In genomic region chr17:45557246-45557824, GRCm38 (mm10) we compare ENCODE assay signal across 9 mouse cellular contexts. TPM values are rescaled to one million over a fixed set of nuclear protein-coding genes. Genes with fewer than 3 reads are reported as not detected.
A peak's percentile ranks its signal among the peaks of the same experiment; 100 is the strongest.
DNase-seq lines count a peak whose midpoint lies in the region; ATAC-seq lines count a peak whose summit lies in the region.
"Had no signal": no experiment of that assay in that cellular context is flagged by ENCODE, and none has a peak within 500 bp of the region (broad histone marks: within the 10 kb centered on the region; RNA-seq: fewer than 3 reads in every experiment).

No protein-coding gene starts in this region.

- H3K9me3 ChIP-seq in heart, embryonic 13.5 days: no peaks in the 10 kb centered on the region
- H3K9me3 ChIP-seq in embryonic facial prominence, embryonic 10.5 days: no peaks in the 10 kb centered on the region
- H3K9me3 ChIP-seq in liver, embryonic 15.5 days (replicated peaks): no peaks in the 10 kb centered on the region
- H3K9me3 ChIP-seq in forebrain, embryonic 15.5 days: no peaks in the 10 kb centered on the region

- 63% methylated on average over 7 of the region's 7 CpGs for WGBS in heart, embryonic 13.5 days
- 53% methylated on average over 7 of the region's 7 CpGs for WGBS in embryonic facial prominence, embryonic 10.5 days
- 43% methylated on average over 7 of the region's 7 CpGs for WGBS in liver, embryonic 15.5 days (ENCODE audit: insufficient replicate concordance)
- 69% methylated on average over 7 of the region's 7 CpGs for WGBS in forebrain, embryonic 15.5 days

- no peak for DNase-seq in heart, postnatal 36 days
- peak; percentile 44 for DNase-seq in 3T3-L1 (ENCODE audit: low read depth, low spot score)
- DNase-seq in embryonic facial prominence, embryonic 10.5 days (ENCODE audit: low spot score): no peak
- DNase-seq in frontal cortex, adult 2 months (ENCODE audit: extremely low spot score in 1 of 2, low spot score in 1 of 2): no peak
- no peak for DNase-seq in urinary bladder, postnatal 25 days (ENCODE audit: low spot score)
- DNase-seq: kidney, postnatal 14 days had no signal

- 0 out of 2 replicates have a peak overlapping the region, but pooled peaks have one; percentile 47 for H3K9ac ChIP-seq in heart, embryonic 13.5 days
- no peak overlapping the region for H3K9ac ChIP-seq in liver, embryonic 15.5 days
- no peak overlapping the region for H3K9ac ChIP-seq in forebrain, embryonic 15.5 days (replicated peaks)

- peaks cover 54% of the 10 kb centered on the region for H3K27me3 ChIP-seq in heart, embryonic 13.5 days (replicated peaks)
- H3K27me3 ChIP-seq in embryonic facial prominence, embryonic 10.5 days (replicated peaks; ENCODE audit: low read depth, poor library complexity, severe bottlenecking): peaks cover 37% of the 10 kb centered on the region
- H3K27me3 ChIP-seq in liver, embryonic 15.5 days: peaks cover 56% of the 10 kb centered on the region
- H3K27me3 ChIP-seq in forebrain, embryonic 15.5 days: 0 out of 2 replicates have a peak, but pooled peaks cover 2% of the 10 kb centered on the region

- H3K27ac ChIP-seq in heart, embryonic 13.5 days (replicated peaks): no peak overlapping the region
- no peak overlapping the region for H3K27ac ChIP-seq in embryonic facial prominence, embryonic 10.5 days (replicated peaks)
- H3K27ac ChIP-seq in liver, embryonic 15.5 days (replicated peaks): 0 out of 2 replicates have a peak overlapping the region, but pooled peaks have one; percentile 9
- H3K27ac ChIP-seq in forebrain, embryonic 15.5 days (replicated peaks): no peak overlapping the region

- no peak for ATAC-seq in heart, embryonic 13.5 days (ENCODE audit: extremely low read depth, insufficient number of reproducible peaks, low FRiP score, low TSS enrichment)
- ATAC-seq in liver, embryonic 15.5 days (ENCODE audit: insufficient read depth): no peak
- ATAC-seq in forebrain, embryonic 15.5 days (replicated peaks): no peak

- intact Hi-C loops in heart, postnatal 36 days (cut with DNase I): no loop called here

- no peaks in the 10 kb centered on the region for H3K36me3 ChIP-seq in heart, embryonic 13.5 days
- peaks cover 4% of the 10 kb centered on the region; the same call in 1 of the 2 replicates for H3K36me3 ChIP-seq in embryonic facial prominence, embryonic 10.5 days (replicated peaks)
- no peaks in the 10 kb centered on the region for H3K36me3 ChIP-seq in liver, embryonic 15.5 days (replicated peaks)
- no peaks in the 10 kb centered on the region for H3K36me3 ChIP-seq in forebrain, embryonic 15.5 days

- peaks cover 25% of the 10 kb centered on the region for H3K4me1 ChIP-seq in heart, embryonic 13.5 days
- peaks cover 43% of the 10 kb centered on the region for H3K4me1 ChIP-seq in embryonic facial prominence, embryonic 10.5 days
- H3K4me1 ChIP-seq in liver, embryonic 15.5 days (replicated peaks): peaks cover 34% of the 10 kb centered on the region
- peaks cover 8% of the 10 kb centered on the region for H3K4me1 ChIP-seq in forebrain, embryonic 15.5 days

- peak overlapping the region; percentile 78 for H3K4me2 ChIP-seq in heart, embryonic 13.5 days
- peak overlapping the region; percentile 91 for H3K4me2 ChIP-seq in liver, embryonic 15.5 days
- no peak overlapping the region for H3K4me2 ChIP-seq in forebrain, embryonic 15.5 days (replicated peaks)

- peak overlapping the region; percentile 70; the same call in 1 of the 2 replicates for H3K4me3 ChIP-seq in heart, embryonic 13.5 days
- H3K4me3 ChIP-seq in embryonic facial prominence, embryonic 10.5 days: peak overlapping the region; percentile 79; the same call in 1 of the 2 replicates
- H3K4me3 ChIP-seq in liver, embryonic 15.5 days (replicated peaks): peak overlapping the region; percentile 62
- H3K4me3 ChIP-seq in forebrain, embryonic 15.5 days: no peak overlapping the region

RNA-seq across cellular contexts. Expression of gene Nfkbie, which starts 1.8 kb away (rescaled TPM):
- 2.7 TPM in 2 replicates for polyA plus RNA-seq in heart, embryonic 13.5 days (2015; fragmentation: Nextera tagmentation; extraction: Ambion mirVana)
- 1 to 10 TPM; 1.4 to 1.5 TPM for total RNA-seq in heart, postnatal 36 days (2021)
- polyA plus RNA-seq in embryonic facial prominence, embryonic 10.5 days (2016; fragmentation: Nextera tagmentation; extraction: Ambion mirVana): 6.6 and 7.1 TPM in 2 replicates
- 1.2 and 1.6 TPM in 2 replicates for polyA plus RNA-seq in liver, embryonic 15.5 days (2015; fragmentation: Nextera tagmentation; extraction: Ambion mirVana)
- 1.8 and 2.0 TPM in 2 replicates for polyA plus RNA-seq in frontal cortex, adult 2 months (2012; rRNA removed)
- polyA plus RNA-seq in forebrain, embryonic 15.5 days (2015; fragmentation: Nextera tagmentation; extraction: Ambion mirVana): 4.2 and 4.6 TPM in 2 replicates

RNA-seq across cellular contexts. Expression of gene Slc35b2, which starts 6.3 kb away (rescaled TPM):
- polyA plus RNA-seq in heart, embryonic 13.5 days (2015; fragmentation: Nextera tagmentation; extraction: Ambion mirVana): 91.8 and 94.9 TPM in 2 replicates
- total RNA-seq in heart, postnatal 36 days (2021): 10 to 100 TPM; 27.6 to 32.7 TPM
- polyA plus RNA-seq in embryonic facial prominence, embryonic 10.5 days (2016; fragmentation: Nextera tagmentation; extraction: Ambion mirVana): 95.8 and 101 TPM in 2 replicates
- 52.1 and 59.8 TPM in 2 replicates for polyA plus RNA-seq in liver, embryonic 15.5 days (2015; fragmentation: Nextera tagmentation; extraction: Ambion mirVana)
- 57.3 and 59.5 TPM in 2 replicates for polyA plus RNA-seq in frontal cortex, adult 2 months (2012; rRNA removed)
- polyA plus RNA-seq in forebrain, embryonic 15.5 days (2015; fragmentation: Nextera tagmentation; extraction: Ambion mirVana): 97.9 and 99.8 TPM in 2 replicates

RNA-seq across cellular contexts. Expression of gene Tmem151b, which starts 7.9 kb away (rescaled TPM):
- 1.4 and 1.6 TPM in 2 replicates for polyA plus RNA-seq in heart, embryonic 13.5 days (2015; fragmentation: Nextera tagmentation; extraction: Ambion mirVana)
- total RNA-seq in heart, postnatal 36 days (2021): under 1 TPM in 1 of 2 experiments, not detected in 1; 0.08 TPM
- 5.8 and 8.3 TPM in 2 replicates for polyA plus RNA-seq in embryonic facial prominence, embryonic 10.5 days (2016; fragmentation: Nextera tagmentation; extraction: Ambion mirVana)
- polyA plus RNA-seq in liver, embryonic 15.5 days (2015; fragmentation: Nextera tagmentation; extraction: Ambion mirVana): 0.07 and 0.10 TPM in 2 replicates
- 68.7 and 72.1 TPM in 2 replicates for polyA plus RNA-seq in frontal cortex, adult 2 months (2012; rRNA removed)
- 34.5 and 36.2 TPM in 2 replicates for polyA plus RNA-seq in forebrain, embryonic 15.5 days (2015; fragmentation: Nextera tagmentation; extraction: Ambion mirVana)

RNA-seq across cellular contexts. Expression of gene Hsp90ab1, which starts 15.7 kb away (rescaled TPM):
- 1,372 and 1,500 TPM in 2 replicates for polyA plus RNA-seq in heart, embryonic 13.5 days (2015; fragmentation: Nextera tagmentation; extraction: Ambion mirVana)
- 1,000 to 10,000 TPM; 1,126 to 1,337 TPM for total RNA-seq in heart, postnatal 36 days (2021)
- polyA plus RNA-seq in embryonic facial prominence, embryonic 10.5 days (2016; fragmentation: Nextera tagmentation; extraction: Ambion mirVana): 2,187 and 2,215 TPM in 2 replicates
- polyA plus RNA-seq in liver, embryonic 15.5 days (2015; fragmentation: Nextera tagmentation; extraction: Ambion mirVana): 577 and 585 TPM in 2 replicates
- 952 and 985 TPM in 2 replicates for polyA plus RNA-seq in frontal cortex, adult 2 months (2012; rRNA removed)
- 1,627 and 1,637 TPM in 2 replicates for polyA plus RNA-seq in forebrain, embryonic 15.5 days (2015; fragmentation: Nextera tagmentation; extraction: Ambion mirVana)

RNA-seq across cellular contexts. Expression of gene Tcte1, which starts 34.1 kb away (rescaled TPM):
- 0.15 and 0.27 TPM in 2 replicates for polyA plus RNA-seq in heart, embryonic 13.5 days (2015; fragmentation: Nextera tagmentation; extraction: Ambion mirVana)
- not detected for total RNA-seq in heart, postnatal 36 days (2021)
- 1.1 TPM in 2 replicates for polyA plus RNA-seq in embryonic facial prominence, embryonic 10.5 days (2016; fragmentation: Nextera tagmentation; extraction: Ambion mirVana)
- 0.05 TPM in 1 of 2 replicates, not detected in the other for polyA plus RNA-seq in liver, embryonic 15.5 days (2015; fragmentation: Nextera tagmentation; extraction: Ambion mirVana)
- 2.0 and 2.1 TPM in 2 replicates for polyA plus RNA-seq in frontal cortex, adult 2 months (2012; rRNA removed)
- polyA plus RNA-seq in forebrain, embryonic 15.5 days (2015; fragmentation: Nextera tagmentation; extraction: Ambion mirVana): 4.7 and 4.8 TPM in 2 replicates
